Mouse (Mus musculus) lung, postnatal 0 days (tissue): ENCODE results near the gene Paics.
"Not testable (repeated sequence)": the region's sequence is repeated elsewhere in the genome, so short reads cannot be mapped to it uniquely, and the experiment has no call there.

Source experiments
- CTCF ChIP-seq: IDR thresholded peaks from 2 replicates; pipeline ENCODE4 v1.5.1; 2016; ENCODE audit warnings: antibody characterized with exemption, mild to moderate bottlenecking
- EP300 ChIP-seq: IDR thresholded peaks from 2 replicates; pipeline ENCODE4 v1.6.1; 2016; ENCODE audit warnings: antibody characterized with exemption, mild to moderate bottlenecking, control low read depth

DNA sequence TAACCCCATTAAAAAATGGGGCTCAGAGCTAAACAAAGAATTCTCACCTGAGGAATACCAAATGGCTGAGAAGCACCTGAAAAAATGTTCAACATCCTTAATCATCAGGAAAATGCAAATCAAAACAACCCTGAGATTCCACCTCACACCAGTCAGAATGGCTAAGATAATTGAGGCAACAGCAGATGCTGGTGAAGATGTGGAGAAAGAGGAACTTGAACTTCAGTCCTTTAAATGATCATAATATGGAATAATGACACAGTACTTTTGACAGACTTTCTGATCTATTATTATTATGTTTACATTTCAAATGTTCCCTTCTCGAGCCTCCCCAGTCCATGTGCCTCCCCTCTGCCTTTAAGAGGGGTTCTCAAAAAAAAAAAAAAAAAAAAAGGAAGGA is 20.0 kb downstream of the Paics start:
- not testable (repeated sequence) for TF ChIP-seq CTCF, EP300
